Mouse (Mus musculus): ENCODE data around the gene Gm42517. TPM values are rescaled to one million over a fixed set of nuclear protein-coding genes. Genes with fewer than 3 reads are reported as not detected.

The Gm42517 gene
- 0.23 and 0.25 TPM in 2 replicates for polyA plus RNA-seq (2014; fragmentation: Nextera tagmentation; extraction: Ambion mirVana)

DNA sequence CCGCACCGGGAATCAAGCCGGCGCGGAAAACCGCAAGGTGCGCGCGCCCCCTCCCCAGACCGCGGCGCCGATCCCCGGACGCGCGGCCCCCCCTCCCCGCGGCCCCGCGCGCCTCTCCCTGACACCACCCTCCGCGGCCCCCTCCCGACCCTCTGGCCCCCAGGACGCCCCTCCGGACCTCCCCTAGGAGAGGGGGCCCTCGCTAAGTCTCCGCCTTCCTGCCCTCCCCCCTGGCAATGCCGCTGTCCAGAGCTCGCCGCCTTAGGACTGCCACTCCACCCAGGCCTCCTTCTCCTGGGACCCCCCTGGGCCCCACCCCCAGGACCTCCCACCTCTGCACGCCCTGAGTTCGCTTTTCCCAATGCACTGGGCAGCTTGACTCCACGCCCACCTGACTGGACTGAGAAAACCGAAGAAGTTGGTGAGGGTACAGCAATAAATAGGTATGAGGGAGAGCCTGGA is at the start of gene Gm42517:
TSS of gene Gm42517 (minus strand) at position 52 of the 462 bp plus-strand sequence.
- H3K4me3 ChIP-seq (ENCODE audit: low read depth, low read length), result peak within 1 kb of the TSS; percentile 58
- peak within 1 kb of the TSS; percentile 85 for H3K4me2 ChIP-seq
- H3K4me1 ChIP-seq (replicated peaks; ENCODE audit: control insufficient read depth, insufficient read depth, low read length), result peaks cover 17% of the 10 kb centered on the region
- no peaks in the 10 kb centered on the region for H3K9me3 ChIP-seq (ENCODE audit: control insufficient read depth, low read length)
- no peaks in the 10 kb centered on the region for H3K36me3 ChIP-seq (ENCODE audit: control insufficient read depth, insufficient read depth, low read length)
- no peak within 1 kb of the TSS for H3K27ac ChIP-seq (ENCODE audit: low read depth, low read length)
- no peak within 1 kb of the TSS for H3K9ac ChIP-seq (ENCODE audit: low read depth, low read length)
- H3K27me3 ChIP-seq (replicated peaks; ENCODE audit: control insufficient read depth, insufficient read depth, low read length), result peaks cover 96% of the 10 kb centered on the region
- WGBS, result 2% methylated on average over 14 of the region's 36 CpGs
- no peak for DNase-seq (ENCODE audit: low spot score)
- ATAC-seq (replicated peaks; ENCODE audit: low FRiP score), result peak; percentile 24; the same call in 1 of the 2 replicates

DNA sequence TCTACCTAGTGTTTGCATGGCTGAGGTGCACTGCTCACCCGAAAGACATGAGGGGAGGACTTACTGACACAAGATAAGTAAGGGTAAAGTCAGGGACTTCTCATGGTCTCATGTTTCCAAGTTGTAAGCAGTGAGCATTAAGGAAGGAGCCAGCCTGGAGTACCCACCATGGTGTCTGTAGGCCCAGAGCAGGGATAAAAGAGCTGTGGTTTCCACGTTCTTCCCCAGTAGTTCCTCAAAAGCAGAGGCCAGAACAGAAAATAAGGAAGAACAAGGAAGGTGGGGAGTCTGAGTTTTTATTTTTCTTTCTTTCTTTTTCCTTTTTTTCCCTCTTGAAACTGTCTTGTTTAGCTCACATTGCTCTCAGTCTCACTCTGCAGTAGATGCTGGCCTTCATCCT is 47.0 kb upstream of the Gm42517 start:
- ATAC-seq (replicated peaks; ENCODE audit: low FRiP score) (no peak), DNase-seq (ENCODE audit: low spot score) (no peak)
- Histone ChIP-seq H3K4me2 (no peak overlapping the region), H3K4me3 (ENCODE audit: low read depth, low read length) (no peak overlapping the region), H3K27ac (ENCODE audit: low read depth, low read length) (no peak overlapping the region), H3K36me3 (ENCODE audit: control insufficient read depth, insufficient read depth, low read length) (no peaks in the 10 kb centered on the region), H3K27me3 (replicated peaks; ENCODE audit: control insufficient read depth, insufficient read depth, low read length) (no peaks in the 10 kb centered on the region), H3K9me3 (ENCODE audit: control insufficient read depth, low read length) (no peaks in the 10 kb centered on the region), H3K4me1 (replicated peaks; ENCODE audit: control insufficient read depth, insufficient read depth, low read length) (no peaks in the 10 kb centered on the region), H3K9ac (ENCODE audit: low read depth, low read length) (no peak overlapping the region)
- WGBS, result 55% methylated on average over 2 of the region's 2 CpGs

DNA sequence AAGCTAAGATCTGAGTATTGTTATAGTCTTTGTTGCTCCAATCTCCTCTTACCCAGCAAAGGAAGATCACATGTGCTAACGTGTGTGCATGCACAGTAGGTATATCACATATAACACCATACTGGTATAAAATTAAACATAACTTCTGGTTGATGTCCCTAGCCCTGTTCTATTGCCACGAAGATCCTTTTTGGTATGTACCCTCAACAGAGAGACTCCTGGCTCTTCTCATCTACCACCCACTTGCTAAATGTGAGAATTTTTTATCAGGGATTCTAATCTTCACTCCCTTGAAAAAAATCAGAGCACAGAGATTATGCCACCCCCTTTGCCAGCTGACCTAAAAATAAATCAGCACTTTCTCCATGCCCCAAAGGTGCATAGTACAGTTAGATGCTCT is 39.3 kb upstream of the Gm42517 start:
- no peak overlapping the region for H3K9ac ChIP-seq (ENCODE audit: low read depth, low read length)
- no peaks in the 10 kb centered on the region for H3K4me1 ChIP-seq (replicated peaks; ENCODE audit: control insufficient read depth, insufficient read depth, low read length)
- WGBS, result 66% methylated on average over 2 of the region's 2 CpGs
- H3K27me3 ChIP-seq (replicated peaks; ENCODE audit: control insufficient read depth, insufficient read depth, low read length), result no peaks in the 10 kb centered on the region
- H3K4me3 ChIP-seq (ENCODE audit: low read depth, low read length), result no peak overlapping the region
- no peak overlapping the region for H3K4me2 ChIP-seq
- no peak for DNase-seq (ENCODE audit: low spot score)
- no peaks in the 10 kb centered on the region for H3K9me3 ChIP-seq (ENCODE audit: control insufficient read depth, low read length)
- H3K27ac ChIP-seq (ENCODE audit: low read depth, low read length), result no peak overlapping the region
- no peak for ATAC-seq (replicated peaks; ENCODE audit: low FRiP score)
- no peaks in the 10 kb centered on the region for H3K36me3 ChIP-seq (ENCODE audit: control insufficient read depth, insufficient read depth, low read length)

DNA sequence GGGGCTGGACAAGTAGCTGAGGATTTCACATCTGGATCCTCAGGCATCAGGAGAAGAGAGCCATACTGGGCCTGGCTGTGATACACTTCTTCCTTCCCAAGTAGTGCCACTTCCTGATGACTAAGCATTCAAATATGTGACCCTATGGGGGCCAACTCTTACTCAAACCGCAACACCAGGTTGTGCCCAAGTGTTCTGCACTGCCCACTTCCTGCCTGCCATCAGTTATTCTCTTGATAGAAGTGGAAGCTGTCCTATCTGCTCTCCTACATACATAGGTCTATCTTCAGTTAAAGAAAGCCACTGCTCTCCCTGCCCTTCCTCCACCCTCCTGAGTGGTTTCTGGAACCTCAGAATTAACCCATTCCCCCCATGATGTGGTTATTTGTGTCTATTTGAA is 37.7 kb upstream of the Gm42517 start:
- ATAC-seq (replicated peaks; ENCODE audit: low FRiP score) (no peak; the same call in 1 of the 2 replicates), DNase-seq (ENCODE audit: low spot score) (no peak)
- no peak overlapping the region for H3K4me2 ChIP-seq
- H3K9me3 ChIP-seq (ENCODE audit: control insufficient read depth, low read length), result no peaks in the 10 kb centered on the region
- 28% methylated on average over 1 of the region's 1 CpGs for WGBS
- no peaks in the 10 kb centered on the region for H3K27me3 ChIP-seq (replicated peaks; ENCODE audit: control insufficient read depth, insufficient read depth, low read length)
- no peaks in the 10 kb centered on the region for H3K4me1 ChIP-seq (replicated peaks; ENCODE audit: control insufficient read depth, insufficient read depth, low read length)
- no peaks in the 10 kb centered on the region for H3K36me3 ChIP-seq (ENCODE audit: control insufficient read depth, insufficient read depth, low read length)
- no peak overlapping the region for H3K9ac ChIP-seq (ENCODE audit: low read depth, low read length)
- no peak overlapping the region for H3K4me3 ChIP-seq (ENCODE audit: low read depth, low read length)
- H3K27ac ChIP-seq (ENCODE audit: low read depth, low read length), result no peak overlapping the region

DNA sequence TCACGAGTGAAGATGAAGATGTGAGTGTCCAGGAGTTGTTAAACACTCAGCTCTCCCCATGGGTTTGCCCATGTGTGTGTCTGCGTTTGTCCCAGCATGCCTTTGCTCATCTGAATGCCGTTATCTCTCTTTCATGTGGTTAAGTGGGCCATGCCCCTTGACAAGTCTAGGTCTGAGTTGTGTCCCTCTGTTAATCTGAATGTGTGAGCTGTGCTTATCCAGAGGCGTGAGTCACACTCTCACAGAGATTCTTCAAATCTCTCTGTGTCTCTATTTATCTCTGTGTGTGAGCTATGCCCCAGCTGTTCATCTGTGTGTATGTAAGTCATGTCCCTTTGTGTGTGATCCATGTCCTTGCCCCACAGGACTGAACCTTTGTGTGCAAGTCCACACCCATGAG is 35.7 kb upstream of the Gm42517 start:
- Histone ChIP-seq H3K27ac (ENCODE audit: low read depth, low read length) (no peak overlapping the region), H3K27me3 (replicated peaks; ENCODE audit: control insufficient read depth, insufficient read depth, low read length) (no peaks in the 10 kb centered on the region), H3K4me2 (no peak overlapping the region), H3K36me3 (ENCODE audit: control insufficient read depth, insufficient read depth, low read length) (no peaks in the 10 kb centered on the region), H3K4me3 (ENCODE audit: low read depth, low read length) (no peak overlapping the region), H3K9ac (ENCODE audit: low read depth, low read length) (no peak overlapping the region), H3K4me1 (replicated peaks; ENCODE audit: control insufficient read depth, insufficient read depth, low read length) (no peaks in the 10 kb centered on the region), H3K9me3 (ENCODE audit: control insufficient read depth, low read length) (no peaks in the 10 kb centered on the region)
- no peak for DNase-seq (ENCODE audit: low spot score)
- 59% methylated on average over 4 of the region's 4 CpGs for WGBS
- no peak for ATAC-seq (replicated peaks; ENCODE audit: low FRiP score)

DNA sequence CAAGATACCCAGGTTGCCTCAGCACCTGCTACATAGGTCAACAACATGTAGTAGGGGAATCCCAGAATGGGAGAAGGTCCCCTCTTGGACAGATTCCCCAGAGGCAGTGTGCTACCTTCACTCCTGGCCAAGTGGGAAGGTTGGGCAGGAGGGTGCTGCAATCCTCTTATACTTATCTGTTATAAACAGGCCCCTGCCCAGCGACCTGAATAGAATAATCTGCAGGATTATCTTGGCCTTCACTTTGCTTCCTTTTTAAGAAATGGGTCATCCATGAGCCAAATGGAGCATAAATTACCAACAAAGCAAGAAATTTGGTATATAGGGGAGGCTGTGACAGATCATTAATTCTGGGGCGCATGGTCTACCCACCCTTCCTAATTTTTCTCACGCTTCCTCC is 22.0 kb upstream of the Gm42517 start:
- 70% methylated on average over 3 of the region's 3 CpGs for WGBS
- Histone ChIP-seq H3K36me3 (ENCODE audit: control insufficient read depth, insufficient read depth, low read length) (no peaks in the 10 kb centered on the region), H3K4me1 (replicated peaks; ENCODE audit: control insufficient read depth, insufficient read depth, low read length) (no peaks in the 10 kb centered on the region), H3K27me3 (replicated peaks; ENCODE audit: control insufficient read depth, insufficient read depth, low read length) (peaks cover 2% of the 10 kb centered on the region; the same call in 1 of the 2 replicates), H3K9me3 (ENCODE audit: control insufficient read depth, low read length) (no peaks in the 10 kb centered on the region), H3K4me2 (no peak overlapping the region), H3K9ac (ENCODE audit: low read depth, low read length) (no peak overlapping the region), H3K27ac (ENCODE audit: low read depth, low read length) (no peak overlapping the region), H3K4me3 (ENCODE audit: low read depth, low read length) (no peak overlapping the region)
- ATAC-seq (replicated peaks; ENCODE audit: low FRiP score) (no peak), DNase-seq (ENCODE audit: low spot score) (no peak)

DNA sequence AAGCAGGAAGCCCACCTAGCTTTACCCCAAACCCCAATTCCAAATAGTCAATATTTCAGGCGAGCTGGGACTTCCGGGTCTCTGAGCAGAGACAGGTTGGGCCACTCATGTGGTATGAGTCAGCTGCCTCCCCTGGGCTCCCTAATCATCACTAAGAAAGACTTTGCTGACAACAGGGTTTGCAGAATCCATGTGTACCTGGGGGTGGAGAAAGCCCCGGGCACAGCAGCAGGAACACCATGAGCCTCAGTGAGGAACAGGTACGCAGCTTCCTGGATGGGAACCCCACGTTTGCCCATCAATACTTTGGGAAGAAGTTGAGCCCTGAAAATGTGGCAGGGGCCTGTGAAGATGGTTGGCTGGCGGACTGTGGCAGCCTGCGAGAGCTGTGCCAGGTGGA is 20.5 kb upstream of the Gm42517 start, which contains the start of gene Pde6b:
TSS of gene Pde6b (plus strand) at position 191 of the 400 bp plus-strand sequence.
- ATAC-seq (replicated peaks; ENCODE audit: low FRiP score), result no peak
- no peak within 1 kb of the TSS for H3K4me2 ChIP-seq
- no peaks in the 10 kb centered on the region for H3K36me3 ChIP-seq (ENCODE audit: control insufficient read depth, insufficient read depth, low read length)
- no peaks in the 10 kb centered on the region for H3K9me3 ChIP-seq (ENCODE audit: control insufficient read depth, low read length)
- no peak within 1 kb of the TSS for H3K9ac ChIP-seq (ENCODE audit: low read depth, low read length)
- no peak within 1 kb of the TSS for H3K4me3 ChIP-seq (ENCODE audit: low read depth, low read length)
- H3K4me1 ChIP-seq (replicated peaks; ENCODE audit: control insufficient read depth, insufficient read depth, low read length), result no peaks in the 10 kb centered on the region
- H3K27ac ChIP-seq (ENCODE audit: low read depth, low read length), result no peak within 1 kb of the TSS
- no peak for DNase-seq (ENCODE audit: low spot score)
- H3K27me3 ChIP-seq (replicated peaks; ENCODE audit: control insufficient read depth, insufficient read depth, low read length), result peaks cover 2% of the 10 kb centered on the region; the same call in 1 of the 2 replicates
- WGBS, result 65% methylated on average over 7 of the region's 7 CpGs

DNA sequence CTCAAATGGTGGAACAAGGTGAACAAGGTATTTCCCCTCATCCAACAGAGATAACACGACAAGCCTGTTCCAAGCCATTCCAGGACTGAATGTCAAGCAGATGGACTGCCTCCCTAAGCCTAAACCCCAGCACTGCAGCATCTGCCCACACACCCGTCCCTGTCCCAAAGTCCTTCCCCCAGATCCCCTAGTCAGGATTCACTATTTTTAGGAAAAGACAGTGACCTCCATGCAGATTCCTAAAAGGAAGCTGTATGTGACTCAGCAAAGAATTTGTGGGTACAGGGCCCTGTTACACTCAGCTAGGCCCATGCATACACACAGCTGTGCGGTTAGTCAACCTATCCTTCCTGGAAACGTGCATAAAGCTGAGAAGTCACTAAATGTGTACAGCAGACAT is 18.7 kb upstream of the Gm42517 start:
- H3K4me3 ChIP-seq (ENCODE audit: low read depth, low read length), result no peak overlapping the region
- no peaks in the 10 kb centered on the region for H3K36me3 ChIP-seq (ENCODE audit: control insufficient read depth, insufficient read depth, low read length)
- H3K4me2 ChIP-seq, result no peak overlapping the region
- no peak overlapping the region for H3K27ac ChIP-seq (ENCODE audit: low read depth, low read length)
- WGBS, result 71% methylated on average over 4 of the region's 4 CpGs
- H3K4me1 ChIP-seq (replicated peaks; ENCODE audit: control insufficient read depth, insufficient read depth, low read length), result no peaks in the 10 kb centered on the region
- DNase-seq (ENCODE audit: low spot score), result no peak
- no peak for ATAC-seq (replicated peaks; ENCODE audit: low FRiP score)
- peaks cover 2% of the 10 kb centered on the region; the same call in 1 of the 2 replicates for H3K27me3 ChIP-seq (replicated peaks; ENCODE audit: control insufficient read depth, insufficient read depth, low read length)
- H3K9me3 ChIP-seq (ENCODE audit: control insufficient read depth, low read length), result no peaks in the 10 kb centered on the region
- no peak overlapping the region for H3K9ac ChIP-seq (ENCODE audit: low read depth, low read length)

DNA sequence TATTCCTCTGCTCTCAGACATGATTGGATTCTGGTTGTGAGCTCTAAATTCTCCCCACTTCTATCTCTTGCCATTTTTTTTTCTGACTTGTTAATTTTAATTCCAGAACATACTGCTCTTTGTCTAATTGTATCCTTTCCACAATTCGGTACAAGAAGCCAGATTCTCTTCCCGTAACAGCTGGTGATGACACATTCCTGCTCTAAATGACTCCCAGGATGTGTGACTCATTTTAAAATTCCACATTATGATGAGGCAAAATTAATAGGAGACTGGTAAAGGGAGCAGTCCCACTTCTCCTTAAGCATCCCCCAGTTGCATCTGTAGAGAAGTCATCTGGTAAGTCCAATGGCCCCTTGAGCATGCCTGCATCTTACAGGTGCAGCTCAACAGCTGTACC is 17.9 kb upstream of the Gm42517 start:
- no peak for DNase-seq (ENCODE audit: low spot score)
- Histone ChIP-seq H3K36me3 (ENCODE audit: control insufficient read depth, insufficient read depth, low read length) (no peaks in the 10 kb centered on the region), H3K27me3 (replicated peaks; ENCODE audit: control insufficient read depth, insufficient read depth, low read length) (peaks cover 2% of the 10 kb centered on the region; the same call in 1 of the 2 replicates), H3K4me3 (ENCODE audit: low read depth, low read length) (no peak overlapping the region), H3K4me2 (no peak overlapping the region), H3K27ac (ENCODE audit: low read depth, low read length) (no peak overlapping the region), H3K9ac (ENCODE audit: low read depth, low read length) (no peak overlapping the region), H3K4me1 (replicated peaks; ENCODE audit: control insufficient read depth, insufficient read depth, low read length) (no peaks in the 10 kb centered on the region), H3K9me3 (ENCODE audit: control insufficient read depth, low read length) (no peaks in the 10 kb centered on the region)
- ATAC-seq (replicated peaks; ENCODE audit: low FRiP score), result no peak
- 79% methylated on average over 2 of the region's 2 CpGs for WGBS
